Mouse (Mus musculus): ENCODE results near the gene Dlst. TPM values are rescaled to one million over a fixed set of nuclear protein-coding genes. Genes with fewer than 3 reads are reported as not detected.

Dlst gene
- total RNA-seq (2021) = 100 to 1,000 TPM; 141 to 147 TPM
- long read RNA-seq, transcript Dlst-201 (15 exons, 2,764 nt) = major isoform, 35 of 56 reads
- long read RNA-seq, partial matches to known transcripts = 6 of 56 reads
- long read RNA-seq, other reads (novel, unspliced or antisense) = 14 of 56 reads

DNA sequence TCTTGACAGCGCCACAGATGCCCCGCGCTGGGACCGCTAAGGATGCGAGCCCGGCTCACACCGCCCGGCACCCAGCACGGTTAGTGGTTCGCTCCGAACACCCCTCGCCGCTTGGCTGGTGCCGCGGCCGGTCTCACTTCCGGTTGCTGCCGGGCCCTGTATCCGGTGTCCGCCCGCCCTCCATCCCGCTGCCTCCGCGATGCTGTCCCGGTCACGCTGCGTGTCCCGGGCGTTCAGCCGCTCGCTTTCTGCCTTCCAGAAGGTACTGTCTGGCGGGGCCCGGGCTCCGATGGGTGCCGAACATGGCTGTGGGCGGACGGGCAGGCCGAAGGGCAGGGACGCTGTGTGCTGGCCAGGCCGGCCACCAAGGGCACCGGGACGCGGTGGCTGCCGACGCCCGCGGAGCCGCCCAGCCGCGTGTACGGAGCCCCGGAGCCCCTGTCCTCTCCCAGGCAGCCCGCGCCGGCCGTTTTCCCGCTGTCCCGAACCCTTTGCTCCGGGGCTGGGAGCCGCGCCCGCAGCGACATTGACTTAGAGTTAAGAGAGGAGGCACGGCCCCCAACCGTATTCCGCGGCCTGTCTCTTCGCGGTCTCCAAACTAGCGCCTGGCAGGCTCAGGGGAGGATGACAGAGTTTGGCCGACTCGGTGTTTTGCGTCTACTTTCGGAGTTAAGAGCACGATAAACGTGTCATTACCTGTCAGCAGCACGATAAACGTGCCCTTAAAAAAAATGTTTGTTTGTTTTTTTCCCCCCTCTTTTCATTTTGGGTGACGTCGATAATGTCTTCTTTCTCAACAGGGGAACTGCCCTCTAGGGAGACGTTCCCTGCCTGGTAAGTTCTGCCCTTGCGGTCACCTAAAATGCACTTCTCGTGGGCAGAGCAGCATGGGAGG, at the start of gene Dlst, which contains the start of gene Prox2:
Dlst (plus strand) TSS at position 136 of the 895 bp plus-strand sequence.
Prox2 (minus strand) TSS at position 62 of the 895 bp plus-strand sequence.
- peak; percentile 84 to 92 for DNase-seq (ENCODE audit: low spot score in 2 of 2)

DNA sequence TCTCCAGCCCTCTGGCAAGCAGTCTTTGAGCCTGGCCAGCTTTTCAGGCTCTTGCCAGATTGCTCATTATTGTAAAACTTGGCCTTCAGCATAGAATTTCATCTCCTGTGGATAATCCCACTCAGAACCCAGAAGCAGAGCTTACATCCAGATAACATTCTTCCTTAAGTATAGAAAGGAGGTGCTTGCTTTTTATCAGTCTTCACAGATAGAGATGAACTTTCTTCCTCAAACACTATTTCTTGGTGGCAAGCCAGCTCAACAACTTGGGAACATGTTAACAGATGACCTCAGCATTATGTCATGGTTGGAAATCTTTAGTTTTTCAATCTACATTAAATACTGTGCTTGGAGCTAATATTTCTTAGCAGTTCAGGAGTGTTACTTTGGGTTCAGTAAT, 39.6 kb upstream of the Dlst start:
- no peak for DNase-seq (ENCODE audit: low spot score in 2 of 2)

DNA sequence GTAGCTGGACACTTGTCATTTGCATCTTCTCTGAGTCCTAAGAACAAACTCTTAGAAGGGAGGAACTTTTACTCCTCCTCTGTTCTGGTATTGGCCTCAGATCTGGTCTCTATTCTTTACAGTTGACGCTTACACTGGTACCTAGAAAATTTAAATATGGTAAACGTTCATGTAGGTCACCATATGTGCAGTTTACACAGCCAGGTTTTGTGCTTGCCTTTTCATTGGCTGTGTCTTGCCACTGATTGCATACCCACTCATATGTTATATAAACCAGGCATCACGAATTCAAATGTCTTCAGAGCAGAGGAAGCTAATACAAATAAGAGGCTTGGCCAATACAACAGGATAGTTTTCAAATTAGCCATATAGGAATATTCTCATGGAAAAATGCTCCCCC, 33.5 kb upstream of the Dlst start:
- DNase-seq (ENCODE audit: low spot score in 2 of 2) = no peak

DNA sequence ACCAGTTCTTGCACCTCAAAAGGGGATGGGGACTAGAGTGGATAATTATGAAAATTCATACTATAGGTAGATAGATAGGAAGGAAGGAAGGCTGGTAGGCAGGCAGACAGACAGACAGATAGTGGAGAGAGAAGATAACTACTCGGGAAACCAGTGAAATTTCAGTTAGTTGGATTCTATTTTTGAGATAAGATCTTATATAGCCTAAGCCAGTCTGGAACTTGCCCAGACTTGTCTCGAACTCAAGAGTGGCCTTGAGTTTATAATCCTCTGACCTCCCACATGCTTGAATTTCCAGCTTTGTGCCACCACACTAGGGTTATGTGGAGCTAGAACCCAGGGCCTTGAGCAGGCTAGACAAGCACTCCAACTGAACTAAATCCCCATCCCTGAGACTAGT, 26.4 kb upstream of the Dlst start:
- DNase-seq (ENCODE audit: low spot score in 2 of 2) = no peak

DNA sequence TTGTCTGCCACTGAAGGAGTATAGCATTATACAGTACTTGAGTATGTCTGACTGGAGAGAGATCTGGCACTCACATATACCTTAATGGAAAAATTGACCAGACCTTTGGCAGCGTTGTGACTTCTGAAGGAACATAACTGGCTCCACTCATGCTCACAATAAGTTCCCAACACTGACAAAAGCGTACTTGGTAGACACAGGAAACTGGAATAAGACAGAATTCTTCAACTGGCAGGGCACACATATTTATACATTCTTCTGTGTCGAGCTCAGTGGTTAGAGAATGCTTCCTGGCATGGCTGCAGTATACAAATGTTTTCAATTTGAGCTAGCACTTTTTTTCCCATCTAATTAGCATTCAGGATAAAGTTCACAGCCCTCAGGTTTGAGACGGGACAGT, 25.7 kb upstream of the Dlst start:
- no peak for DNase-seq (ENCODE audit: low spot score in 2 of 2)

DNA sequence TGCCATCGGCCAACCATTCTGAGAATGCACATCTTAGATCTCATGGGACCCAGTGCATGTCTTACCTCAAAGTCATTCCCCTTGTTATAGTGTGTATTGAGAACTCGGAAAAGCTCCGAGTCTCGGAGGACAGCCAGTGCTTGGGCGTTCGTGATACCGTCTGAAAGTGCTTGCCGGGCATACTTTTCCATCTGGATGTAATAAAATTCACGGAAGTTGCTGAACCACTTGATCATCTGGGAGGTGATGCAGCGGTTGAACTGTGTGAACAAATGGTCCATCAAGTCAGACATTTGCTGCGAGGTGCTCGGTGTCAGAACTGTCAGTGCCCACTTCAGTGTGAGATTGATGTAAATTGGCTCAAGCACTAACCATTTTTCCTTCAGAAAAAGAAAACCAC, 22.8 kb upstream of the Dlst start:
- DNase-seq (ENCODE audit: low spot score in 2 of 2) = no peak

DNA sequence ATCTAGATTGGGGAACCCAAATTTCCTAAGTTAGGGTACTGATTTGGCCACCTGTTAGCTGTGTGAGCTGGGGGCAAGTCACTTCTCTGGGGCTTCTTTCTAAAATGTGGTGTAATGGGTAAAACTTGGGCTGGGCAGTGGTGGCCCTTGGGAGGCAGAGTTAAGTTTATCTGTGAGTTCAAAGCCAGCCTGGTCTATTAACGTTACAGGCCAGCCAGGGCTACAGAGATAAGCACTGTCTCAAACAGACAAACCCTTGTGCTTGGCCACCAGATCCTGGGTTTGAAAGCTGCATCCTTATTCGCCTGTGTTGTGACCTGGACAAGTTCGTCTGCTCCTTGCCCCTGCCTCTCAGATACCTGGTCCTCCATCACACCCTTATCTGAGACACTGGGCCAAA, 19.4 kb upstream of the Dlst start:
- DNase-seq (ENCODE audit: low spot score in 2 of 2) = no peak

DNA sequence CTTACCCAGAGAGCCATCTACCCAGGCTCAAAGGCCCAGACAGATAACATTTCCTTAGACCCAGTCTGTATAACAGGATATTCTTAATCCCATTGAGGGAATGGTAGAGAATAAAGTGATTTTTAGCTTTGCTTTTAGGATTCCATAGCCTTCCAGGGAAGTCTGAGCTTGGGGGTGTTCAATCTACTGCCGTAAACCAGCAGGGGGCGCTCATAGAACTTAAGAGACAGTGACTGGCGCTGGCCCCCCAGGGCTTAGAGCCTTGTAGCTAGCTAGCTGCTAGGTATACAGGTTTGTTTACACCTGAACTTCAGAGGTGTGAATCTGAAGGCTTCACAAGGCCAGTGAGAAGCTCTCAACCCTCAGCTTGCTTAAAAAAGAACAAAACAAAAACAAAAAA, 18.4 kb upstream of the Dlst start:
- peak in 1 of 2 experiments; percentile 78 for DNase-seq (ENCODE audit: low spot score in 2 of 2)

DNA sequence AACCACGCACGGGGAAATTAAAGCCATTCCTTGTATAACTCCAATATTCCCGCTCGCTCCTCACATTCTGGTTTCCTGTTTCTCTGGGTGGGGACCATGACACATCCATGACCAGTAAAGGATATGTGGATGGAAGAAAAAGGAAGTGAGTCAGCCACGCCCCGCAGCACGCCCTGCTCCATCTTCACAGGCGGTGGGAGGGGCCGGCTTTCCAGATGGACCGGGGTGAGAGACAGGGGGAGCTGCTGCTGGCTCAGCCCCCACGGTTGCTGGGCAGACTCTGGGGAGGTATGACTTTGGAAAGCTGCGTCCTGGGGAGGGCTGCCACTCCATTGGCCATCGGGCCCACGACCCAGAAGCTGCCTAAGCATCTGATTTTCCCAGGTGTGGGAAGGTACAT, 16.6 kb upstream of the Dlst start:
- peak; percentile 54 to 58 for DNase-seq (ENCODE audit: low spot score in 2 of 2)

DNA sequence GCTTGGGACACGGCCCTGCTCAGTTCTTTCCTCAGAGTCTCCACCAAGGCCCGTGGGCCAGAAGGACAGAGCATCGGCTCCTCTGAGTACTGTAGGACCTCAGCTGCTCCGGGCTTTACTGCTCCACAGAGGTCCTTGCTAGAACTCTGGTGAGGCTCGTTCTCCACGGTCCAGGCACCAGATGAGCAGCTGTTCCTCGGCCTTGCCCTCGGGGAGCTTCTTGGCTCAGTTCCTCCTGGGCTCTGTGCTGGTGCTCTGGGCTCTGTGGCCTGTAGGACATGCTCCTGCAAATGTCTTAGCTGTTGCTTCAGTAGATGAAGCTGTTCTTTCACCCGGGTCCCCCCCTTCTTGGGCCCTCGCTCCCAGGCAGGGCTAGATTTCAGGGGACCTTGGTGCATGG, 15.9 kb upstream of the Dlst start:
- no peak for DNase-seq (ENCODE audit: low spot score in 2 of 2)

DNA sequence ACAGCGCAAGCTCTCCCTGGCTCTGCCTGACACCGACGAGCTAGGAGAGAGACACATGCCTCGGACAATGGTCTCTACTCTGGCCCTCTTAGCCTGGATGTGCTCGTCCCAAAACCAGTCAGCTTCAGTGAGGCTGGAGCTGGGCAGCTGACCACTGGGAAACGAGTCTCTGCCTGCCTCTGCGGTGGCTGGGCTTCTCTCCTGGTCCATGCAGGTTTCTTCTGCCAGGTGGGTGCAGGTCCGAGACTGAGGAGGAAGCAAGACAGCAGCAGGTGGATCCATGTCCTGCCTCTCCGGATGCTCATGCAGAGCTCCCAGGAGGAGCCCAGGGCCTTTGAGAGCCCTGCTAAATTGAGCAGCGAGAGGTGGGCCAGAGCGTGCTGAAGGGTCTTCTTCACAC, 15.5 kb upstream of the Dlst start:
- DNase-seq (ENCODE audit: low spot score in 2 of 2) = no peak

DNA sequence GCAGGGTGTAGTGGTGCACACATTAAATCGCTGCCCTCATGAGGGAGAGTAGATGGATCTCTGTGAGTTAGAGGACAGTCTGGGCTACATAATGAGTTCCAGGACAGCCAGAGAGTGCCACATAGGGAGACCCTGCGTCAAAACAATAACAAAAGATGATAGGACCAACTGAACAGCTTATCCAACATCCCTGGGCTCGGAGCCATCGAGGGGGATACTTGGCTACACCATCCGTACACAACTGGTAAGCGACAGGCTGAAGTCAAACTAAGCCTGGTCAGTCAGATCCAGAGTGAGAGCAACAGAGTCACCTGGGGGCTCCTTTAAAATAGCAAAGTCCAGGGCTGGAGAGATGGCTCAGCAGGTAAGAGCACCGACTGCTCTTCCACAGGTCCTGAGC, 14.8 kb upstream of the Dlst start:
- DNase-seq (ENCODE audit: low spot score in 2 of 2) = no peak

DNA sequence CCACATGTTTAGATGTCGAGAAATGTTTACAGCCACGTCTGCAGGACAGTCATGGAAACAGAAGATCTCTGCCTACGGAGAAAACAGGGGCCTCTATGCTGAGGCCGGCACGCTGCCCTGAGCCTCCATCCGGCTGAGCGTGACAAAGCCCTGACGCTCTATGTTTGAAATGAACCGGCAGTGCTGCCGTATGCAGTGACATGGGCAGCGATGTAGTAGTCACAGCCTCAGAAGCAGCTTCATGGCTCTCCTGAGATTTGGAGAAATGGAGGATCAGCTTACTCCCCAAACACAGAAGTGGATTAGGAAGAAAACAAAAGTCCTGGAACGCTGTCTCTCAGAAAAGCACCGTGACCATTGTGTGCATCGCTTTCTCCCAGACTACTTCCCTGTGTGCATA, 9.6 kb upstream of the Dlst start:
- DNase-seq (ENCODE audit: low spot score in 2 of 2) = no peak

DNA sequence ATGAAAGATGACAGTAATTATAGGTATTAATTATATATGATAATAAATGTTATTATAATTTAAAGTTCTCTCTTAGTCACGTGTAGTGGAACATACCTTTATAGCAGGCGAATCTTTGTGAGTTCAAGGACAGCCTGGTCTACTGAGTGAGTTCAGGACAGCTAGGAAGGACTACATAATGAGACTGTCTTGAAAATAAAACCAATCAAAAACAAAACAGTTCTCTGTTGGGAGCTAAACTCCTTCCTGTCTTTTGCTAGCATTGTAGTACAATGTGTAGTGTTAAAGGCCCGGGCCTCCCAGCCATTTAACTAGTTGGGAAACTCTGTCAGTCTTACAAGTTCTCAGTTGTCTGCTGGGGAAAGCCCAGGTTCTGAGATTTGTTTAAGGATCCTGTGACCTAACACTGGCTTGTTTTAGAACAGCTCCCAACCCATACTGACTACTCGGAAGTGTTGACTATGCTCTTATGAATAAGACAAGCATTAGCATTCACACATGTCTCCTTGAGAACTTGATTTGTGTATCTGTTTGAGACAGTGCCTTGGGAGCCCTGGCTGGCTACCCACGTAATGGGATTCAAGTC, 9.0 kb upstream of the Dlst start:
- DNase-seq (ENCODE audit: low spot score in 2 of 2) = no peak

DNA sequence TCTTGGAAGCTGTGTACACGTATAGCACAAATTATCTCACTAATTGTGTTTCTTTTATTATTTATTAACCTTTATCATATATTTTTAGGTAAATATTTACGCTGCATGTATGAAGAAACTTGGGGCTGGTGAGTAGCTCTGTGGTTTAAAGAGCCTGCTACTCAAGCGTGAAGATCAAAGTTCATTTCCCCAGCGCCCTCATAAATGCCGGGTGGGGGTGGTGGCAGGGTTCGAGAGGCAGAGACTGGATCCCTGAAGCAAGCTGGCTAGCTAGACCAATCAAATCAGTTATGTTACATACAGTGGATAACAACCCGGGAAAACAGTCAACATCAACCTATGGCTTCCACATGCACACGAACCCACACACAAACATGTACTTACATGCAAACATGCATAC, 7.5 kb upstream of the Dlst start:
- no peak for DNase-seq (ENCODE audit: low spot score in 2 of 2)

DNA sequence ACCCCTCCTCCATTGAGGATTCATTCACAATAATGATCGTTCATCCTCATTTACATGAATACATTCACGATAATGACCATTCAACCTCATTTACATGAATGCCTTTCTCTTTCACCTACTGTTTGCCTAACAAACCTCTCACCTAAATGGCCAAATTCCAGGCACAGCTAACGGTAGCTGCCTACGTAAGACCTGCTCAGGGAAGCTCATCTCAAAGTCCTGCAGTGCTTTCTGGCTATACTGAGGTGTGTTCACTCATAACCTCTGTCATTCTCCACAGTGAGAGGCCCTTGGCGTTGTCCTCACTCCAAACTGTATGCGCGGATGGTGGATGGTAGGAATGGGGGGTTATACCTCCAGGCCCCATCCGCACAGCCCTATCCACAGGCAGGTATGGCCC, 5.8 kb upstream of the Dlst start:
- DNase-seq (ENCODE audit: low spot score in 2 of 2) = no peak

DNA sequence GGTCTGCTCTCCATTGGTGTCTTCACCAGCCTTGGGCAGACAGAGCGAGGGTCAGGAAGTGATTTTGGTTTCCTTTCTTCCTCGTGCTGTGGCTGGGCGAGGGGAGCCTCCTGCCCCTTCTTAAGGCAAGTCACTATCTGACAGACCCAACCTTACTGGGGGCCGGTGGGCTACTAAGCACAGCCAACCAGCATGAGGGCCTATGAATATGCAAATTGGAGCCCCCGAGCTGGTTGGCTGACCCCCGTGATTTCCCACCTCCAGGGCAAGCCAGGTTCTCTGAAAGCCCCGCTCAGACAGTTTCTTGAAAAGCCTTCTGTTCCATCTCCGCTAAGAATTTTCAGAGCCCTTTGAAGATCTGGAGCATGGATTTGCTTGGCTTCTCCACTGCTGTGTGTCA, 4.3 kb upstream of the Dlst start:
- DNase-seq (ENCODE audit: low spot score in 2 of 2) = no peak

DNA sequence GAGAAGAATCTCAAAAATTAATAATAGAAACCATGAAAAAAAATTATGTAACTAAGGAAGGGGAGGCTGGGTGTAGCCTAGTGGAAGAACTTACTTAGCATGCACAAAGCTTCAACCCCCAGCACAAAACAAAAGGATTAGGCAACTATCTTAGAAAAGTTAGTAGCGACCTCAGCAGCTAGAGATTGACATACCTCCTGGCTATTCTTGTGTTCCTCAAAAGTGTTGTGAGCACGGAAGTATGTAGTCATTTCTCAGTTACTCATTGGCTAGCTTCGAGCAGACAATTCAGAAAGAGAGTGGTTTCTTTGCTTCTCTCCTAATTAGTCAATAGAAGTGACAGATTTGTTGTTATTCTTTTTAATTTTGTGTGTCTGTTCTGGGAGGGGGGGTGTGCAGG, 2.0 kb upstream of the Dlst start:
- no peak for DNase-seq (ENCODE audit: low spot score in 2 of 2)

DNA sequence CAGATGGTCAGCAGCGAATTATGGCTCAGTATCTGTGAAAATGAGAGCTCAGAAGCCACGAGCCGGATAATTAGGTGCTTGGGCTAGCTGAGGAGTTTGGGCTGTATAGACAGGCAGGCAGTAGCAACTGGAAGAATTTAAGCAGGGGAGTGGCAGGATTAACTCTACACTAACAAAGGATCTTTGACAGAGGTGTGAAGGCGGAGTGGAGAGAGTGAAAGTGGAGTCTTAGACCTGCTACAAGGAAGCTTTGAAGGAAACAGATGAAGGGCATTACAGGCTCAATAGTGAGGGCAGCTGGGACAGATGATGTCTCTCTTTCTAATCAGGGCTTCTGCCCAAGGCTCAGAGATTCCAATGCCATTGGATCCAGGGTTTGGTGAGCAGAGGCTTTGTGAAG, 1.2 kb upstream of the Dlst start:
- DNase-seq (ENCODE audit: low spot score in 2 of 2) = no peak

DNA sequence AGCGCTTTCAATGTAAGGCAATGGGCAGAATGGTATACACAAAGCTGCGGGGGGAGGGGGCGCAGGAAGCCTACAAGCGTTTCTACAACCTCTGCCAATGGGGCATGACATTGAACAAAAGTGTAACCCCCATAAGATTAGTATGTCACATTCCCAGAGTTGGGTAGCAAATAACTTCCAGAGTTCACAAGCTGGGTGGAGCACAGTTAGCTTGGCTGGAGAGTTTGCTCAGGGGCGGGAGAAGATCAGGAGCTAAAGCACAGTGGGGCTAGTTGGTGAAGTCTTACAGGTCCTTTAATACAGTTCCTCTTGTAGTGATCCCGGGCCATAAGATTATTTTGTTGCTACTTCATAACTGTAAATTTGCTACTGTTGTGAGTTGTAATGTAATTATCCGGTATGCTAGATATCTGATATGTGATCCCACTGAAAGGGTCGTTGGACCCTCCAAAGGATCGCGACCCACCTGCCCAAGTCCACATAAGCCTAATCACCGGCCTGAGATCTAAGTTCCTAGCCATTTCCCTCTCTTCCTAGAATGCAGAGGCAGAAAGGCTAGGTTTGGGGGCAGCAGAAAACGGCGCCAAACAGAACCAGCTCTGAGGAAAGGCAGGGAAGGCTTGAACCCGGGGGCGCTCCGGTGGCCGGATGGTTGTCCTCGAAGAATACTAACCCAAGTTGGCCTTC, 479 bp upstream of the Dlst start:
- no peak for DNase-seq (ENCODE audit: low spot score in 2 of 2)

DNA sequence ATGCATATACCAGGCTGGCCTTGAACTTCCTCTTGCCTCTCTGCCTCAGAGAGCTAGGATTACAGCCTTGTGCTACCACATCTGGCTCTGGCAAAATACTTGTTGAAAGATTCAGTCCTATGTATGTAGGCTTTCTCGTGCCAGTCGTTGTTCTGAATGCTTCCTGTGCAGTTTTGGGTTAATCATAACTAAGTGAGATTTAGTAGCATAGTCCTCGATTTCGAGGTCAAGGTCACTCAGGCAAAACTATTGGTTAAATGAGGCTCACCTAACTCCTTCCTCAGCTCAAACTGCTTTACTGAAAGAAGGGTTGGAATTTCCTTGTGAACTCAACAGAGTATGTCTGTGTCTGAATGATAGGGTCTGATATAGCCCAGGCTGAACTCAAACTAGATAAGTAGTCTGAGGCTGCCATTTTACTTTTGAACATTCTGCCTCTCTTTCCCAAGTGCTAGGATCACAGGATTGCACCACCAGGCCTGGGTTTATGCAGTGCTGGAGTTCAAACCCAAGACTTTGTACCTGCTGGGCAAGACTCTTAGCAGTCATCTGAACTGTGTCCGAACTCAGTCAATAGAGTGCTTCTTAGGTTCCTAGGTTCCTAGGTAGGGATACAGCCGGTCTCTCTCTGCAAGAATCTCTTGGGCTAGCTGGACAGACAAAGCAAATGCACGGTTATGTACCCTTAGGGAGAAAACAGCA, 2.1 kb downstream of the Dlst start:
- no peak for DNase-seq (ENCODE audit: low spot score in 2 of 2)
